Mouse (Mus musculus): Measurements from ENCODE around the gene Golga5. TPM values are rescaled to one million over a fixed set of nuclear protein-coding genes. Genes with fewer than 3 reads are reported as not detected.

Golga5 gene
- polyA plus RNA-seq, 1 experiment: 15.6 TPM

- H3K4me3 ChIP-seq (ENCODE audit: insufficient read depth, low read depth, low read length): no peak overlapping the region
- H3K27ac ChIP-seq (replicated peaks; ENCODE audit: low read depth, low read length): no peak overlapping the region
- no peaks in the 10 kb centered on the region for H3K4me1 ChIP-seq (ENCODE audit: control insufficient read depth, insufficient read depth, insufficient read length, low read length)
Observed at GRCm38 (mm10) chr12:102514751-102515150, 45.8 kb downstream of the Golga5 start.

- H3K27ac ChIP-seq (replicated peaks; ENCODE audit: low read depth, low read length): no peak overlapping the region
- H3K4me3 ChIP-seq (ENCODE audit: insufficient read depth, low read depth, low read length): no peak overlapping the region
- no peaks in the 10 kb centered on the region for H3K4me1 ChIP-seq (ENCODE audit: control insufficient read depth, insufficient read depth, insufficient read length, low read length)
Observed at GRCm38 (mm10) chr12:102516151-102516550, 47.2 kb downstream of the Golga5 start.

- H3K4me3 ChIP-seq (ENCODE audit: insufficient read depth, low read depth, low read length): no peak overlapping the region
- H3K27ac ChIP-seq (replicated peaks; ENCODE audit: low read depth, low read length): no peak overlapping the region
- no peaks in the 10 kb centered on the region for H3K4me1 ChIP-seq (ENCODE audit: control insufficient read depth, insufficient read depth, insufficient read length, low read length)
Observed at GRCm38 (mm10) chr12:102517647-102518046, 48.7 kb downstream of the Golga5 start.

- Histone ChIP-seq H3K4me3 (ENCODE audit: insufficient read depth, low read depth, low read length) (no peak overlapping the region), H3K27ac (replicated peaks; ENCODE audit: low read depth, low read length) (no peak overlapping the region), H3K4me1 (ENCODE audit: control insufficient read depth, insufficient read depth, insufficient read length, low read length) (no peaks in the 10 kb centered on the region)
Observed at GRCm38 (mm10) chr12:102519929-102520720, 51.2 kb downstream of the Golga5 start.

- Histone ChIP-seq H3K4me3 (ENCODE audit: insufficient read depth, low read depth, low read length) (no peak overlapping the region), H3K27ac (replicated peaks; ENCODE audit: low read depth, low read length) (no peak overlapping the region), H3K4me1 (ENCODE audit: control insufficient read depth, insufficient read depth, insufficient read length, low read length) (no peaks in the 10 kb centered on the region)
Observed at GRCm38 (mm10) chr12:102521777-102522319, 52.9 kb downstream of the Golga5 start.

GRCm38 (mm10) chr12:102524216-102524615 is 55.3 kb downstream of the Golga5 start:
- Histone ChIP-seq H3K27ac (replicated peaks; ENCODE audit: low read depth, low read length) (no peak overlapping the region), H3K4me3 (ENCODE audit: insufficient read depth, low read depth, low read length) (no peak overlapping the region), H3K4me1 (ENCODE audit: control insufficient read depth, insufficient read depth, insufficient read length, low read length) (no peaks in the 10 kb centered on the region)

- no peaks in the 10 kb centered on the region for H3K4me1 ChIP-seq (ENCODE audit: control insufficient read depth, insufficient read depth, insufficient read length, low read length)
- no peak overlapping the region for H3K4me3 ChIP-seq (ENCODE audit: insufficient read depth, low read depth, low read length)
- no peak overlapping the region for H3K27ac ChIP-seq (replicated peaks; ENCODE audit: low read depth, low read length)
Observed at GRCm38 (mm10) chr12:102524760-102525159, 55.8 kb downstream of the Golga5 start.

GRCm38 (mm10) chr12:102527989-102528388 is 59.1 kb downstream of the Golga5 start:
- Histone ChIP-seq H3K4me1 (ENCODE audit: control insufficient read depth, insufficient read depth, insufficient read length, low read length) (no peaks in the 10 kb centered on the region), H3K27ac (replicated peaks; ENCODE audit: low read depth, low read length) (no peak overlapping the region), H3K4me3 (ENCODE audit: insufficient read depth, low read depth, low read length) (no peak overlapping the region)

GRCm38 (mm10) chr12:102535796-102536195 is 66.9 kb downstream of the Golga5 start:
- H3K27ac ChIP-seq (replicated peaks; ENCODE audit: low read depth, low read length): no peak overlapping the region
- H3K4me3 ChIP-seq (ENCODE audit: insufficient read depth, low read depth, low read length): no peak overlapping the region
- no peaks in the 10 kb centered on the region for H3K4me1 ChIP-seq (ENCODE audit: control insufficient read depth, insufficient read depth, insufficient read length, low read length)

- H3K4me1 ChIP-seq (ENCODE audit: control insufficient read depth, insufficient read depth, insufficient read length, low read length): no peaks in the 10 kb centered on the region
- no peak overlapping the region for H3K4me3 ChIP-seq (ENCODE audit: insufficient read depth, low read depth, low read length)
- H3K27ac ChIP-seq (replicated peaks; ENCODE audit: low read depth, low read length): no peak overlapping the region
Observed at GRCm38 (mm10) chr12:102540278-102540677, 71.3 kb downstream of the Golga5 start.

- H3K4me3 ChIP-seq (ENCODE audit: insufficient read depth, low read depth, low read length): no peak overlapping the region
- H3K27ac ChIP-seq (replicated peaks; ENCODE audit: low read depth, low read length): no peak overlapping the region
- no peaks in the 10 kb centered on the region for H3K4me1 ChIP-seq (ENCODE audit: control insufficient read depth, insufficient read depth, insufficient read length, low read length)
Observed at GRCm38 (mm10) chr12:102541168-102541567, 72.2 kb downstream of the Golga5 start.

GRCm38 (mm10) chr12:102545122-102545521 is 76.2 kb downstream of the Golga5 start:
- Histone ChIP-seq H3K27ac (replicated peaks; ENCODE audit: low read depth, low read length) (no peak overlapping the region), H3K4me1 (ENCODE audit: control insufficient read depth, insufficient read depth, insufficient read length, low read length) (no peaks in the 10 kb centered on the region), H3K4me3 (ENCODE audit: insufficient read depth, low read depth, low read length) (no peak overlapping the region)

Other genes with a start within 250 kb of the Golga5 start
- gene Rin3, start 186.1 kb upstream of the Golga5 start, polyA plus RNA-seq (2012; ENCODE audit: insufficient read depth, insufficient read length, missing spikeins): 2.9 and 7.5 TPM in 2 replicates
- gene Lgmn, start 29.3 kb upstream of the Golga5 start, polyA plus RNA-seq (2012; ENCODE audit: insufficient read depth, insufficient read length, missing spikeins): 48.1 and 50.2 TPM in 2 replicates
- not detected in 2 replicates for gene Chga, start 85.8 kb downstream of the Golga5 start, polyA plus RNA-seq (2012; ENCODE audit: insufficient read depth, insufficient read length, missing spikeins)
- gene Itpk1, start 235.8 kb downstream of the Golga5 start, polyA plus RNA-seq (2012; ENCODE audit: insufficient read depth, insufficient read length, missing spikeins): 65.8 and 126 TPM in 2 replicates